Comparison of ENCODE assay signal across 22 mouse cellular contexts in genomic region chr7:16254195-16254594, GRCm38 (mm10). TPM values are rescaled to one million over a fixed set of nuclear protein-coding genes. Genes with fewer than 3 reads are reported as not detected.
A peak's percentile ranks its signal among the peaks of the same experiment; 100 is the strongest.
DNase-seq lines count a peak whose midpoint lies in the region; ATAC-seq and TF ChIP-seq lines count a peak whose summit lies in the region.
"Had no signal": no experiment of that assay in that cellular context is flagged by ENCODE, and none has a peak within 500 bp of the region (broad histone marks: within the 10 kb centered on the region; RNA-seq: fewer than 3 reads in every experiment).

No protein-coding gene starts in this region.

- no peak overlapping the region for H3K27ac ChIP-seq in layer of hippocampus, adult 2 months
- H3K27ac ChIP-seq: heart, embryonic 10.5 days; hindbrain, embryonic 15.5 days; kidney, postnatal 0 days; limb, embryonic 13.5 days had no signal

- ATAC-seq in megakaryocyte progenitor cell, adult 5-6 weeks (replicated peaks; ENCODE audit: poor library complexity) = peak; percentile 18
- ATAC-seq: activated CD4-positive, CD25-positive, alpha-beta regulatory T cell, adult 4 months; intestine, embryonic 16.5 days; Patski had no signal

- TF ChIP-seq CTCF in layer of hippocampus, adult 2 months (conservative IDR thresholded peaks at IDR 0.05) = no peak

- H3K4me3 ChIP-seq in layer of hippocampus, adult 2 months = no peak overlapping the region
- H3K4me3 ChIP-seq: heart, embryonic 10.5 days; hindbrain, embryonic 15.5 days; limb, embryonic 13.5 days had no signal

- DNase-seq in adrenal gland, adult (ENCODE audit: inconsistent age in 2 of 2, low spot score in 1 of 2) = peak; percentile 63 to 77
- no peak for DNase-seq in adrenal gland, postnatal 4 days (ENCODE audit: low spot score in 2 of 2)
- peak; percentile 57 for DNase-seq in layer of hippocampus, adult 9-11 months
- no peak for DNase-seq in layer of hippocampus, adult 2 months (ENCODE audit: low spot score in 2 of 2)
- DNase-seq in brain, adult 2 months (ENCODE audit: low read depth, low spot score) = peak; percentile 37
- no peak for DNase-seq in thymus, postnatal 0 days (ENCODE audit: low spot score)
- DNase-seq in spleen, adult 12 weeks (ENCODE audit: low spot score) = no peak
- DNase-seq: gastrocnemius, postnatal 10 days; lung, embryonic 14.5 days; lung, postnatal 4 days; midbrain, embryonic 14.5 days; retina, postnatal 1 day; thymus, adult 18-20 months had no signal

RNA-seq across cellular contexts. Expression of gene C5ar1, which starts 5.1 kb away (rescaled TPM):
- total RNA-seq in adrenal gland, postnatal 4 days (2021) = 1 to 10 TPM; 4.8 to 6.2 TPM
- 1 to 10 TPM in 1 of 2 experiments, under 1 TPM in 1; 0.90 to 2.6 TPM for total RNA-seq in layer of hippocampus, adult 2 months (2021)
- 2.4 and 4.0 TPM in 2 replicates for total RNA-seq in megakaryocyte progenitor cell, adult 5-6 weeks (2015)
- total RNA-seq in megakaryocyte progenitor cell, adult 5-6 weeks (2017) = 0.57 and 1.2 TPM in 2 replicates
- polyA plus RNA-seq in thymus, postnatal 0 days (2015; fragmentation: Nextera tagmentation; extraction: Ambion mirVana) = 1.1 and 1.2 TPM in 2 replicates
- polyA plus RNA-seq: activated CD4-positive, CD25-positive, alpha-beta regulatory T cell, adult 4 months; Patski had no signal

RNA-seq across cellular contexts. Expression of gene C5ar2, which starts 10.2 kb away (rescaled TPM):
- total RNA-seq in adrenal gland, postnatal 4 days (2021) = under 1 TPM; 0.45 to 0.48 TPM
- total RNA-seq in layer of hippocampus, adult 2 months (2021) = under 1 TPM; 0.39 to 0.59 TPM
- 1.1 and 1.7 TPM in 2 replicates for total RNA-seq in megakaryocyte progenitor cell, adult 5-6 weeks (2015)
- 1.1 and 1.3 TPM in 2 replicates for total RNA-seq in megakaryocyte progenitor cell, adult 5-6 weeks (2017)
- 0.04 and 0.14 TPM in 2 replicates for polyA plus RNA-seq in thymus, postnatal 0 days (2015; fragmentation: Nextera tagmentation; extraction: Ambion mirVana)
- polyA plus RNA-seq: activated CD4-positive, CD25-positive, alpha-beta regulatory T cell, adult 4 months; embryonic facial prominence, embryonic 14.5 days; midbrain, embryonic 14.5 days; Patski had no signal

RNA-seq across cellular contexts. Expression of gene Inafm1, which starts 19.2 kb away (rescaled TPM):
- total RNA-seq in adrenal gland, postnatal 4 days (2021) = 10 to 100 TPM; 35.6 to 41.5 TPM
- 10 to 100 TPM; 32.0 to 35.5 TPM for total RNA-seq in layer of hippocampus, adult 2 months (2021)
- 5.0 and 11.3 TPM in 2 replicates for total RNA-seq in megakaryocyte progenitor cell, adult 5-6 weeks (2015)
- 5.2 and 6.8 TPM in 2 replicates for total RNA-seq in megakaryocyte progenitor cell, adult 5-6 weeks (2017)
- 6.2 and 7.6 TPM in 2 replicates for polyA plus RNA-seq in thymus, postnatal 0 days (2015; fragmentation: Nextera tagmentation; extraction: Ambion mirVana)

RNA-seq across cellular contexts. Expression of gene Dhx34, which starts 32.4 kb away (rescaled TPM):
- total RNA-seq in adrenal gland, postnatal 4 days (2021) = 10 to 100 TPM; 20.9 to 21.9 TPM
- 10 to 100 TPM; 12.3 to 12.4 TPM for total RNA-seq in layer of hippocampus, adult 2 months (2021)
- 6.0 and 6.7 TPM in 2 replicates for total RNA-seq in megakaryocyte progenitor cell, adult 5-6 weeks (2015)
- 6.6 and 8.1 TPM in 2 replicates for total RNA-seq in megakaryocyte progenitor cell, adult 5-6 weeks (2017)
- 18.4 and 18.7 TPM in 2 replicates for polyA plus RNA-seq in thymus, postnatal 0 days (2015; fragmentation: Nextera tagmentation; extraction: Ambion mirVana)

RNA-seq across cellular contexts. Expression of gene Ccdc9, which starts 32.4 kb away (rescaled TPM):
- total RNA-seq in adrenal gland, postnatal 4 days (2021) = 100 to 1,000 TPM; 103 to 116 TPM
- total RNA-seq in layer of hippocampus, adult 2 months (2021) = 10 to 100 TPM; 79.7 to 81.0 TPM
- total RNA-seq in megakaryocyte progenitor cell, adult 5-6 weeks (2015) = 17.3 and 19.8 TPM in 2 replicates
- total RNA-seq in megakaryocyte progenitor cell, adult 5-6 weeks (2017) = 87.9 and 99.6 TPM in 2 replicates
- polyA plus RNA-seq in thymus, postnatal 0 days (2015; fragmentation: Nextera tagmentation; extraction: Ambion mirVana) = 15.9 and 21.9 TPM in 2 replicates

Comparison
In these comparisons a context has a peak if more than half of its experiments do, and no peak if none do; other contexts are left out.
1. DNase-seq: peak in adrenal gland, adult (2 of 2), layer of hippocampus, adult 9-11 months (single experiment) and brain, adult 2 months (single experiment); none in adrenal gland, postnatal 4 days (0 of 2), layer of hippocampus, adult 2 months (0 of 2), thymus, postnatal 0 days (single experiment) and spleen, adult 12 weeks (single experiment).